ENCODE assay signal across 10 mouse cellular contexts in genomic region chr9:110682255-110682654, GRCm38 (mm10). TPM values are rescaled to one million over a fixed set of nuclear protein-coding genes. Genes with fewer than 3 reads are reported as not detected.
DNase-seq lines count a peak whose midpoint lies in the region; ATAC-seq and TF ChIP-seq lines count a peak whose summit lies in the region.
"Had no signal": no experiment of that assay in that cellular context is flagged by ENCODE, and none has a peak within 500 bp of the region (broad histone marks: within the 10 kb centered on the region; RNA-seq: fewer than 3 reads in every experiment).

No protein-coding gene starts in this region.

- no peak overlapping the region for H3K9ac ChIP-seq in forebrain, embryonic 14.5 days (ENCODE audit: low read length)

- H3K4me1 ChIP-seq in E14TG2a.4 (replicated peaks; ENCODE audit: low read depth, low read length) = peaks cover 96% of the 10 kb centered on the region
- peaks cover 31% of the 10 kb centered on the region for H3K4me1 ChIP-seq in forebrain, embryonic 14.5 days (ENCODE audit: control insufficient read depth, insufficient read depth, low read length)

- no peaks in the 10 kb centered on the region for H3K9me3 ChIP-seq in E14TG2a.4 (ENCODE audit: low read length)
- no peaks in the 10 kb centered on the region for H3K9me3 ChIP-seq in forebrain, embryonic 14.5 days (replicated peaks; ENCODE audit: control insufficient read depth, low read length)

- no peak for DNase-seq in gastrocnemius, adult 2 months
- DNase-seq in gastrocnemius, postnatal 36 days = no peak
- peak; percentile 32 for DNase-seq in forebrain, embryonic 14.5 days (ENCODE audit: low spot score)
- DNase-seq in lung, postnatal 36 days = peak; percentile 56
- no peak for DNase-seq in left cerebral cortex, adult 18-20 months (ENCODE audit: low spot score in 2 of 2)
- no peak for DNase-seq in thymus, postnatal 10 days (ENCODE audit: low spot score in 2 of 2)
- no peak for DNase-seq in urinary bladder, postnatal 25 days (ENCODE audit: low spot score)

- peaks cover 21% of the 10 kb centered on the region for H3K36me3 ChIP-seq in E14TG2a.4 (ENCODE audit: insufficient read depth, low read length)
- H3K36me3 ChIP-seq in forebrain, embryonic 14.5 days (ENCODE audit: control insufficient read depth, insufficient read depth, low read length) = no peaks in the 10 kb centered on the region

- ATAC-seq in forebrain, embryonic 14.5 days = peak; percentile 40

- H3K4me3 ChIP-seq in gastrocnemius, adult 2 months = no peak overlapping the region
- peak overlapping the region; percentile 24 for H3K4me3 ChIP-seq in E14TG2a.4 (replicated peaks; ENCODE audit: low read length)
- no peak overlapping the region for H3K4me3 ChIP-seq in forebrain, embryonic 14.5 days (ENCODE audit: low read depth, low read length)
- H3K4me3 ChIP-seq: myocyte had no signal

- no peaks in the 10 kb centered on the region for H3K27me3 ChIP-seq in E14TG2a.4 (ENCODE audit: insufficient read depth, low read length)
- H3K27me3 ChIP-seq in forebrain, embryonic 14.5 days (replicated peaks; ENCODE audit: control insufficient read depth, insufficient read depth, low read length) = no peaks in the 10 kb centered on the region

- WGBS in forebrain, embryonic 14.5 days = 53% methylated on average over 5 of the region's 5 CpGs

- peak overlapping the region; percentile 57 for H3K27ac ChIP-seq in gastrocnemius, adult 2 months
- peak overlapping the region; percentile 70 for H3K27ac ChIP-seq in forebrain, embryonic 14.5 days (ENCODE audit: low read depth, low read length)

- H3K4me2 ChIP-seq in forebrain, embryonic 14.5 days (ENCODE audit: low read length) = no peak overlapping the region

- TF ChIP-seq CTCF in gastrocnemius, adult 2 months (IDR thresholded peaks at IDR 0.05) = no peak
- TF ChIP-seq CTCF in E14TG2a.4 (conservative IDR thresholded peaks at IDR 0.05; ENCODE audit: low read length) = no peak

- intact Hi-C loops in gastrocnemius, adult 2 months (cut with DNase I) = no loop called here
- intact Hi-C loops in gastrocnemius, postnatal 36 days (cut with DNase I) = no loop called here

RNA-seq across cellular contexts. Expression of gene Ccdc12, which starts 26.0 kb away (rescaled TPM):
- 10 to 100 TPM; 43.4 to 51.7 TPM for total RNA-seq in gastrocnemius, adult 2 months (2021)
- total RNA-seq in gastrocnemius, postnatal 36 days (2021) = 10 to 100 TPM; 45.1 to 48.1 TPM
- polyA plus RNA-seq in forebrain, embryonic 14.5 days (2014; fragmentation: Nextera tagmentation; extraction: Ambion mirVana) = 119 and 120 TPM in 2 replicates
- 10 to 100 TPM; 47.2 to 53.9 TPM for total RNA-seq in left cerebral cortex, adult 18-20 months (2021)

RNA-seq across cellular contexts. Expression of gene Nbeal2, which starts 28.3 kb away (rescaled TPM):
- total RNA-seq in gastrocnemius, adult 2 months (2021) = 1 to 10 TPM; 4.7 to 5.0 TPM
- total RNA-seq in gastrocnemius, postnatal 36 days (2021) = 1 to 10 TPM; 3.3 to 3.6 TPM
- polyA plus RNA-seq in forebrain, embryonic 14.5 days (2014; fragmentation: Nextera tagmentation; extraction: Ambion mirVana) = 0.86 and 2.7 TPM in 2 replicates
- 10 to 100 TPM in 1 of 2 experiments, 1 to 10 TPM in 1; 9.6 to 12.2 TPM for total RNA-seq in left cerebral cortex, adult 18-20 months (2021)

RNA-seq across cellular contexts. Expression of gene Nradd, which starts 58.0 kb away (rescaled TPM):
- 1 to 10 TPM in 1 of 2 experiments, under 1 TPM in 1; 0.64 to 1.2 TPM for total RNA-seq in gastrocnemius, adult 2 months (2021)
- 1 to 10 TPM in 1 of 2 experiments, under 1 TPM in 1; 0.91 to 1.2 TPM for total RNA-seq in gastrocnemius, postnatal 36 days (2021)
- 25.3 and 26.8 TPM in 2 replicates for polyA plus RNA-seq in forebrain, embryonic 14.5 days (2014; fragmentation: Nextera tagmentation; extraction: Ambion mirVana)
- 1 to 10 TPM; 2.2 to 2.9 TPM for total RNA-seq in left cerebral cortex, adult 18-20 months (2021)

RNA-seq across cellular contexts. Expression of gene Myl3, which starts 59.4 kb away (rescaled TPM):
- 1,000 to 10,000 TPM in 1 of 2 experiments, 100 to 1,000 TPM in 1; 528 to 1,790 TPM for total RNA-seq in gastrocnemius, adult 2 months (2021)
- total RNA-seq in gastrocnemius, postnatal 36 days (2021) = 1,000 to 10,000 TPM in 1 of 2 experiments, 100 to 1,000 TPM in 1; 290 to 1,186 TPM
- 0.33 TPM in 1 of 2 replicates, not detected in the other for polyA plus RNA-seq in forebrain, embryonic 14.5 days (2014; fragmentation: Nextera tagmentation; extraction: Ambion mirVana)
- not detected for total RNA-seq in left cerebral cortex, adult 18-20 months (2021)
- total RNA-seq: hematopoietic stem cell, adult 5-6 weeks had no signal

Comparison
In these comparisons a context has a peak if more than half of its experiments do, and no peak if none do; other contexts are left out.
1. DNase-seq: peak in forebrain, embryonic 14.5 days (single experiment) and lung, postnatal 36 days (single experiment); none in gastrocnemius, adult 2 months (single experiment), gastrocnemius, postnatal 36 days (0 of 2), left cerebral cortex, adult 18-20 months (0 of 2), thymus, postnatal 10 days (0 of 2) and urinary bladder, postnatal 25 days (single experiment).